ENCODE assay signal across 9 mouse cellular contexts in genomic region chr14:122474041-122474890, GRCm38 (mm10). TPM values are rescaled to one million over a fixed set of nuclear protein-coding genes. Genes with fewer than 3 reads are reported as not detected.
DNase-seq lines count a peak whose midpoint lies in the region; ATAC-seq and TF ChIP-seq lines count a peak whose summit lies in the region.
"Had no signal": no experiment of that assay in that cellular context is flagged by ENCODE, and none has a peak within 500 bp of the region (broad histone marks: within the 10 kb centered on the region; RNA-seq: fewer than 3 reads in every experiment).

No protein-coding gene starts in this region.

- H3K4me2 ChIP-seq in hindbrain, postnatal 0 days (ENCODE audit: low read depth, low read length) = peak overlapping the region; percentile 68
- peak overlapping the region; percentile 42 for H3K4me2 ChIP-seq in midbrain, postnatal 0 days (ENCODE audit: low read depth, low read length, poor library complexity, severe bottlenecking)

- no peaks in the 10 kb centered on the region for H3K4me1 ChIP-seq in hindbrain, postnatal 0 days (ENCODE audit: insufficient read depth, low read length)
- H3K4me1 ChIP-seq in midbrain, postnatal 0 days (ENCODE audit: insufficient read depth, low read length) = no peaks in the 10 kb centered on the region

- peak overlapping the region; percentile 60 for H3K4me3 ChIP-seq in hindbrain, postnatal 0 days (ENCODE audit: low read length)
- H3K4me3 ChIP-seq in midbrain, postnatal 0 days (ENCODE audit: low read depth, low read length) = peak overlapping the region; percentile 47

- H3K36me3 ChIP-seq in hindbrain, postnatal 0 days (ENCODE audit: insufficient read depth, low read length) = no peaks in the 10 kb centered on the region; the same call in 1 of the 2 replicates
- no peaks in the 10 kb centered on the region for H3K36me3 ChIP-seq in midbrain, postnatal 0 days (ENCODE audit: insufficient read depth, low read length)

- H3K27me3 ChIP-seq in hindbrain, postnatal 0 days (ENCODE audit: insufficient read depth, low read length) = 0 out of 2 replicates have a peak, but pooled peaks cover 12% of the 10 kb centered on the region
- peaks cover 17% of the 10 kb centered on the region for H3K27me3 ChIP-seq in midbrain, postnatal 0 days (ENCODE audit: insufficient read depth, low read length)

- peak overlapping the region; percentile 89 for H3K9ac ChIP-seq in hindbrain, postnatal 0 days (replicated peaks; ENCODE audit: low read length)
- peak overlapping the region; percentile 26 for H3K9ac ChIP-seq in midbrain, postnatal 0 days (replicated peaks; ENCODE audit: low read length, poor library complexity, severe bottlenecking)

- H3K9me3 ChIP-seq in hindbrain, postnatal 0 days (ENCODE audit: low read length) = no peaks in the 10 kb centered on the region
- no peaks in the 10 kb centered on the region for H3K9me3 ChIP-seq in midbrain, postnatal 0 days (ENCODE audit: low read length)

- peak; percentile 90 for ATAC-seq in hindbrain, postnatal 0 days
- ATAC-seq in midbrain, postnatal 0 days (ENCODE audit: low FRiP score) = peak; percentile 71

- no peak for TF ChIP-seq CTCF in hindbrain, postnatal 0 days (IDR thresholded peaks at IDR 0.05; ENCODE audit: low read depth)
- TF ChIP-seq CTCF in midbrain, postnatal 0 days (IDR thresholded peaks at IDR 0.05) = no peak

- WGBS in hindbrain, postnatal 0 days = 1% methylated on average over 56 of the region's 57 CpGs
- WGBS in midbrain, postnatal 0 days = 1% methylated on average over 51 of the region's 57 CpGs

- H3K27ac ChIP-seq in hindbrain, postnatal 0 days = peak overlapping the region; percentile 89
- peak overlapping the region; percentile 80 for H3K27ac ChIP-seq in midbrain, postnatal 0 days (ENCODE audit: low read depth, low read length)

- DNase-seq in kidney, adult 18-20 months = peak; percentile 36
- no peak for DNase-seq in kidney, adult 11 months
- peak; percentile 96 for DNase-seq in Muller cell, postnatal 12 days (ENCODE audit: inconsistent ontology term)
- peak; percentile 93 for DNase-seq in embryo, embryonic 10.5 days (ENCODE audit: low spot score)
- peak; percentile 91 for DNase-seq in hindbrain, postnatal 0 days (ENCODE audit: low spot score)
- peak; percentile 91 for DNase-seq in midbrain, postnatal 0 days (ENCODE audit: low spot score)
- no peak for DNase-seq in gastrocnemius, postnatal 10 days
- DNase-seq in kidney, postnatal 36 days = no peak

RNA-seq across cellular contexts. Expression of gene Zic2, which starts 1.0 kb away (rescaled TPM):
- total RNA-seq in hindbrain, postnatal 0 days (2014; rRNA removed) = 234 TPM in 2 replicates
- 35.9 and 40.2 TPM in 2 replicates for polyA plus RNA-seq in hindbrain, postnatal 0 days (2015; fragmentation: Nextera tagmentation; extraction: Ambion mirVana)
- total RNA-seq in midbrain, postnatal 0 days (2014; rRNA removed) = 69.2 and 106 TPM in 2 replicates
- 6.9 and 13.9 TPM in 2 replicates for polyA plus RNA-seq in midbrain, postnatal 0 days (2015; fragmentation: Nextera tagmentation; extraction: Ambion mirVana)
- not detected for total RNA-seq in gastrocnemius, postnatal 10 days (2021)
- total RNA-seq: liver, adult 2 months had no signal
- polyA plus RNA-seq: liver, adult 2 months had no signal

RNA-seq across cellular contexts. Expression of gene Zic5, which starts 8.8 kb away (rescaled TPM):
- total RNA-seq in hindbrain, postnatal 0 days (2014; rRNA removed) = 46.2 and 51.3 TPM in 2 replicates
- 31.0 and 31.1 TPM in 2 replicates for polyA plus RNA-seq in hindbrain, postnatal 0 days (2015; fragmentation: Nextera tagmentation; extraction: Ambion mirVana)
- 10.7 and 24.8 TPM in 2 replicates for total RNA-seq in midbrain, postnatal 0 days (2014; rRNA removed)
- polyA plus RNA-seq in midbrain, postnatal 0 days (2015; fragmentation: Nextera tagmentation; extraction: Ambion mirVana) = 4.4 and 8.8 TPM in 2 replicates
- total RNA-seq in gastrocnemius, postnatal 10 days (2021) = not detected
- total RNA-seq: liver, adult 2 months had no signal
- polyA plus RNA-seq: liver, adult 2 months had no signal

RNA-seq across cellular contexts. Expression of gene Gm10837, which starts 16.1 kb away (rescaled TPM):
- 0.93 and 4.7 TPM in 2 replicates for total RNA-seq in hindbrain, postnatal 0 days (2014; rRNA removed)
- 1.2 and 1.4 TPM in 2 replicates for polyA plus RNA-seq in hindbrain, postnatal 0 days (2015; fragmentation: Nextera tagmentation; extraction: Ambion mirVana)
- 0.19 and 0.38 TPM in 2 replicates for total RNA-seq in midbrain, postnatal 0 days (2014; rRNA removed)
- polyA plus RNA-seq in midbrain, postnatal 0 days (2015; fragmentation: Nextera tagmentation; extraction: Ambion mirVana) = 0.21 and 0.32 TPM in 2 replicates
- not detected for total RNA-seq in gastrocnemius, postnatal 10 days (2021)
- total RNA-seq: liver, adult 2 months had no signal
- polyA plus RNA-seq: liver, adult 2 months had no signal

RNA-seq across cellular contexts. Expression of gene Gm5089, which starts 23.4 kb away (rescaled TPM):
- 1.2 and 3.0 TPM in 2 replicates for total RNA-seq in hindbrain, postnatal 0 days (2014; rRNA removed)
- polyA plus RNA-seq in hindbrain, postnatal 0 days (2015; fragmentation: Nextera tagmentation; extraction: Ambion mirVana) = 0.56 and 0.82 TPM in 2 replicates
- 1.9 TPM in 1 of 2 replicates, not detected in the other for total RNA-seq in midbrain, postnatal 0 days (2014; rRNA removed)
- 0.07 TPM in 1 of 2 replicates, not detected in the other for polyA plus RNA-seq in midbrain, postnatal 0 days (2015; fragmentation: Nextera tagmentation; extraction: Ambion mirVana)
- not detected for total RNA-seq in gastrocnemius, postnatal 10 days (2021)
- total RNA-seq: liver, adult 2 months had no signal
- polyA plus RNA-seq: liver, adult 2 months had no signal

RNA-seq across cellular contexts. Expression of gene Pcca, which starts 59.9 kb away (rescaled TPM):
- 6.7 and 13.4 TPM in 2 replicates for total RNA-seq in hindbrain, postnatal 0 days (2014; rRNA removed)
- 39.1 and 42.8 TPM in 2 replicates for polyA plus RNA-seq in hindbrain, postnatal 0 days (2015; fragmentation: Nextera tagmentation; extraction: Ambion mirVana)
- total RNA-seq in midbrain, postnatal 0 days (2014; rRNA removed) = 9.2 and 16.7 TPM in 2 replicates
- 22.1 and 27.2 TPM in 2 replicates for polyA plus RNA-seq in midbrain, postnatal 0 days (2015; fragmentation: Nextera tagmentation; extraction: Ambion mirVana)
- 10 to 100 TPM; 39.1 TPM for total RNA-seq in gastrocnemius, postnatal 10 days (2021)

Comparison
In these comparisons a context has a peak if more than half of its experiments do, and no peak if none do; other contexts are left out.
1. DNase-seq: peak in kidney, adult 18-20 months (single experiment), Muller cell, postnatal 12 days (single experiment), embryo, embryonic 10.5 days (single experiment), hindbrain, postnatal 0 days (single experiment) and midbrain, postnatal 0 days (single experiment); none in kidney, adult 11 months (single experiment), gastrocnemius, postnatal 10 days (single experiment) and kidney, postnatal 36 days (0 of 2).
2. RNA of gene Zic2, which starts 1.0 kb away (total RNA-seq): 234 TPM in hindbrain, postnatal 0 days and 69.2 to 106 TPM in midbrain, postnatal 0 days; not detected in gastrocnemius, postnatal 10 days; every median in the first group is over 10 times any median in the second.
3. RNA of gene Zic5, which starts 8.8 kb away (total RNA-seq): 46.2 to 51.3 TPM in hindbrain, postnatal 0 days and 10.7 to 24.8 TPM in midbrain, postnatal 0 days; not detected in gastrocnemius, postnatal 10 days; every median in the first group is over 10 times any median in the second.